Mouse (Mus musculus): ENCODE results near the gene Hoga1. TPM values are rescaled to one million over a fixed set of nuclear protein-coding genes. Genes with fewer than 3 reads are reported as not detected.
A peak's percentile ranks its signal among the peaks of the same experiment; 100 is the strongest.

The Hoga1 gene
- polyA plus RNA-seq, 1 experiment from 2014 or later = 1.4 TPM

- Histone ChIP-seq H3K4me1 (ENCODE audit: control insufficient read depth, insufficient read depth, low read length) (no peaks in the 10 kb centered on the region), H3K9ac (ENCODE audit: low read length) (no peak overlapping the region; the same call in 1 of the 2 replicates), H3K9me3 (ENCODE audit: control insufficient read depth, low read length) (no peaks in the 10 kb centered on the region), H3K36me3 (ENCODE audit: control insufficient read depth, insufficient read depth, low read length) (no peaks in the 10 kb centered on the region), H3K4me3 (ENCODE audit: low read depth, low read length) (no peak overlapping the region), H3K4me2 (ENCODE audit: low read depth) (no peak overlapping the region), H3K27me3 (ENCODE audit: control insufficient read depth, insufficient read depth, low read length) (no peaks in the 10 kb centered on the region), H3K27ac (ENCODE audit: low read depth, low read length) (no peak overlapping the region)
- WGBS = 69% methylated on average over 8 of the region's 8 CpGs
- DNase-seq (ENCODE audit: low spot score) (no peak), ATAC-seq (ENCODE audit: insufficient read depth, low FRiP score, low TSS enrichment) (no peak)
Measured at GRCm38 (mm10) chr19:42017399-42018247, 27.8 kb upstream of the Hoga1 start.

GRCm38 (mm10) chr19:42019011-42019522, 26.3 kb upstream of the Hoga1 start:
- no peak for ATAC-seq (ENCODE audit: insufficient read depth, low FRiP score, low TSS enrichment)
- Histone ChIP-seq H3K4me3 (ENCODE audit: low read depth, low read length) (no peak overlapping the region), H3K27me3 (ENCODE audit: control insufficient read depth, insufficient read depth, low read length) (no peaks in the 10 kb centered on the region), H3K9me3 (ENCODE audit: control insufficient read depth, low read length) (no peaks in the 10 kb centered on the region), H3K4me1 (ENCODE audit: control insufficient read depth, insufficient read depth, low read length) (no peaks in the 10 kb centered on the region), H3K27ac (ENCODE audit: low read depth, low read length) (peak overlapping the region; percentile 4; the same call in 1 of the 2 replicates), H3K4me2 (ENCODE audit: low read depth) (no peak overlapping the region), H3K9ac (ENCODE audit: low read length) (no peak overlapping the region), H3K36me3 (ENCODE audit: control insufficient read depth, insufficient read depth, low read length) (no peaks in the 10 kb centered on the region)
- no peak for DNase-seq (ENCODE audit: low spot score)
- 47% methylated on average over 4 of the region's 4 CpGs for WGBS

- H3K4me2 ChIP-seq (ENCODE audit: low read depth) = no peak overlapping the region
- no peaks in the 10 kb centered on the region for H3K9me3 ChIP-seq (ENCODE audit: control insufficient read depth, low read length)
- H3K27ac ChIP-seq (ENCODE audit: low read depth, low read length) = no peak overlapping the region
- WGBS = 74% methylated on average over 10 of the region's 10 CpGs
- DNase-seq (ENCODE audit: low spot score) (no peak), ATAC-seq (ENCODE audit: insufficient read depth, low FRiP score, low TSS enrichment) (no peak)
- H3K9ac ChIP-seq (ENCODE audit: low read length) = no peak overlapping the region
- no peaks in the 10 kb centered on the region for H3K27me3 ChIP-seq (ENCODE audit: control insufficient read depth, insufficient read depth, low read length)
- H3K4me1 ChIP-seq (ENCODE audit: control insufficient read depth, insufficient read depth, low read length) = peaks cover 2% of the 10 kb centered on the region; the same call in 1 of the 2 replicates
- no peaks in the 10 kb centered on the region for H3K36me3 ChIP-seq (ENCODE audit: control insufficient read depth, insufficient read depth, low read length)
- no peak overlapping the region for H3K4me3 ChIP-seq (ENCODE audit: low read depth, low read length)
Measured at GRCm38 (mm10) chr19:42021681-42022541, 23.5 kb upstream of the Hoga1 start.

DNA sequence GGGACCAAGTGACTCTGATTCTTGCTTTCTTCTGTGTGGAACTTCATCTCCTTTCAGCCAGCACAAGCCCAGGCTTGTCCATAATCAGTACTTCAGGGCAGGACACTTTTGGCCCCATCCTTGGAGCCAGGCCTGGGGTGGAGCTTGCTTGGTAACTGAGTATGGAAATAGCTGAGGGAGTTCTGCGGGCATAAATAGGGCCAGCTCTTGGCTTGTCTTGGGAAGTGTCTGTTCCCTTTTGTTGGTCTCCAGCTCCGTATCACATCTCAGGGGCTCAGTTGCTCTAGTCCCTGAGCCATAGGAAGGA, 22.9 kb upstream of the Hoga1 start:
- DNase-seq (ENCODE audit: low spot score) (no peak), ATAC-seq (ENCODE audit: insufficient read depth, low FRiP score, low TSS enrichment) (no peak)
- no peak overlapping the region for H3K4me3 ChIP-seq (ENCODE audit: low read depth, low read length)
- no peak overlapping the region for H3K9ac ChIP-seq (ENCODE audit: low read length)
- no peaks in the 10 kb centered on the region for H3K27me3 ChIP-seq (ENCODE audit: control insufficient read depth, insufficient read depth, low read length)
- H3K4me1 ChIP-seq (ENCODE audit: control insufficient read depth, insufficient read depth, low read length) = peaks cover 2% of the 10 kb centered on the region; the same call in 1 of the 2 replicates
- 79% methylated on average over 2 of the region's 2 CpGs for whole genome bisulfite sequencing
- H3K27ac ChIP-seq (ENCODE audit: low read depth, low read length) = no peak overlapping the region
- H3K9me3 ChIP-seq (ENCODE audit: control insufficient read depth, low read length) = no peaks in the 10 kb centered on the region
- H3K36me3 ChIP-seq (ENCODE audit: control insufficient read depth, insufficient read depth, low read length) = no peaks in the 10 kb centered on the region
- no peak overlapping the region for H3K4me2 ChIP-seq (ENCODE audit: low read depth)

GRCm38 (mm10) chr19:42026158-42026557, 19.3 kb upstream of the Hoga1 start:
- no peaks in the 10 kb centered on the region for H3K27me3 ChIP-seq (ENCODE audit: control insufficient read depth, insufficient read depth, low read length)
- H3K9me3 ChIP-seq (ENCODE audit: control insufficient read depth, low read length) = no peaks in the 10 kb centered on the region
- no peak overlapping the region for H3K9ac ChIP-seq (ENCODE audit: low read length)
- H3K4me2 ChIP-seq (ENCODE audit: low read depth) = no peak overlapping the region
- DNase-seq (ENCODE audit: low spot score) (peak; percentile 80), ATAC-seq (ENCODE audit: insufficient read depth, low FRiP score, low TSS enrichment) (no peak)
- WGBS = 13% methylated on average over 5 of the region's 5 CpGs
- H3K4me3 ChIP-seq (ENCODE audit: low read depth, low read length) = no peak overlapping the region
- peaks cover 2% of the 10 kb centered on the region; the same call in 1 of the 2 replicates for H3K4me1 ChIP-seq (ENCODE audit: control insufficient read depth, insufficient read depth, low read length)
- no peaks in the 10 kb centered on the region for H3K36me3 ChIP-seq (ENCODE audit: control insufficient read depth, insufficient read depth, low read length)
- H3K27ac ChIP-seq (ENCODE audit: low read depth, low read length) = no peak overlapping the region

GRCm38 (mm10) chr19:42031112-42031511, 14.3 kb upstream of the Hoga1 start:
- Histone ChIP-seq H3K36me3 (ENCODE audit: control insufficient read depth, insufficient read depth, low read length) (no peaks in the 10 kb centered on the region; the same call in 1 of the 2 replicates), H3K27me3 (ENCODE audit: control insufficient read depth, insufficient read depth, low read length) (no peaks in the 10 kb centered on the region), H3K27ac (ENCODE audit: low read depth, low read length) (no peak overlapping the region), H3K4me2 (ENCODE audit: low read depth) (no peak overlapping the region), H3K9ac (ENCODE audit: low read length) (no peak overlapping the region), H3K4me1 (ENCODE audit: control insufficient read depth, insufficient read depth, low read length) (peaks cover 2% of the 10 kb centered on the region; the same call in 1 of the 2 replicates), H3K4me3 (ENCODE audit: low read depth, low read length) (no peak overlapping the region), H3K9me3 (ENCODE audit: control insufficient read depth, low read length) (no peaks in the 10 kb centered on the region)
- DNase-seq (ENCODE audit: low spot score) (no peak), ATAC-seq (ENCODE audit: insufficient read depth, low FRiP score, low TSS enrichment) (no peak)
- 82% methylated on average over 5 of the region's 5 CpGs for WGBS

GRCm38 (mm10) chr19:42033611-42034010, 11.8 kb upstream of the Hoga1 start:
- no peaks in the 10 kb centered on the region; the same call in 1 of the 2 replicates for H3K36me3 ChIP-seq (ENCODE audit: control insufficient read depth, insufficient read depth, low read length)
- H3K4me1 ChIP-seq (ENCODE audit: control insufficient read depth, insufficient read depth, low read length) = no peaks in the 10 kb centered on the region; the same call in 1 of the 2 replicates
- WGBS = 84% methylated on average over 14 of the region's 14 CpGs
- no peak overlapping the region for H3K9ac ChIP-seq (ENCODE audit: low read length)
- ATAC-seq (ENCODE audit: insufficient read depth, low FRiP score, low TSS enrichment) = no peak
- no peaks in the 10 kb centered on the region for H3K27me3 ChIP-seq (ENCODE audit: control insufficient read depth, insufficient read depth, low read length)
- H3K27ac ChIP-seq (ENCODE audit: low read depth, low read length) = no peak overlapping the region
- H3K9me3 ChIP-seq (ENCODE audit: control insufficient read depth, low read length) = no peaks in the 10 kb centered on the region
- H3K4me3 ChIP-seq (ENCODE audit: low read depth, low read length) = no peak overlapping the region
- no peak overlapping the region for H3K4me2 ChIP-seq (ENCODE audit: low read depth)
- DNase-seq (ENCODE audit: low spot score) = no peak

DNA sequence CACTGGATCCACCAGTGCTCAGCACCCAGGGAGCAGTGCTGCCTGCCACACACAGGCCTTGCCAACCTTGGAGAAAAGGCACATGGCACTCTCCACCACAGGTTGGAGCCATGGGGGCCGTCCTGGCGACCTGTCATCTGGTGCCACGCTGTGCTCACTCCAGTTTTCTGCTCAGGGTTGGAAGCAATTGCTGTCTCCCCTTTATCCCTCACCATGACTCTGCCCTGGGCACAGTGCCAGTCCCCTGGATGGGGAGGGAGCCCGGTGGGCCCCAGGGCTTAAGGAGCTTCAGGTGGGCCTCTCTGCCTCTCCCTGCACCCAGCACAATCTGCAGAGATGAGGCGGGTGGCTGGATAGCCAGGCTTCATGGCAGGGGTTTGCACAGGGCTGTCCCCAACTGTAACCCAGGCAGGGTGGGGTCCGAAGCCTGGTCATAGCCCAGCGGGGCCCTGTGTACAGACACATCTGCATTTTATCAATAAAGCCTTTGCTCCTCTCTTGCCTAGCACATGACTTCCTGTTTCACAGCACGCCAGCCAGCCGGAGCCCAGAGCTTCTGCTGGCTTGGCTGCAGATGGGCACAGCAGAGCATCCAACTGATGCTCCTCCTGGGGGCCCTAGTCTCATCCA, 11.1 kb upstream of the Hoga1 start:
- Histone ChIP-seq H3K36me3 (ENCODE audit: control insufficient read depth, insufficient read depth, low read length) (no peaks in the 10 kb centered on the region; the same call in 1 of the 2 replicates), H3K4me3 (ENCODE audit: low read depth, low read length) (no peak overlapping the region), H3K9me3 (ENCODE audit: control insufficient read depth, low read length) (no peaks in the 10 kb centered on the region), H3K4me1 (ENCODE audit: control insufficient read depth, insufficient read depth, low read length) (no peaks in the 10 kb centered on the region; the same call in 1 of the 2 replicates), H3K4me2 (ENCODE audit: low read depth) (no peak overlapping the region), H3K9ac (ENCODE audit: low read length) (no peak overlapping the region; the same call in 1 of the 2 replicates), H3K27me3 (ENCODE audit: control insufficient read depth, insufficient read depth, low read length) (no peaks in the 10 kb centered on the region), H3K27ac (ENCODE audit: low read depth, low read length) (no peak overlapping the region)
- DNase-seq (ENCODE audit: low spot score) = no peak
- 73% methylated on average over 9 of the region's 9 CpGs for WGBS
- ATAC-seq (ENCODE audit: insufficient read depth, low FRiP score, low TSS enrichment) = no peak
